Mouse (Mus musculus) thymus, postnatal 25 days (tissue): ENCODE data around the gene Galnt15.

Source experiments
- DNase-seq: peaks from one replicate; pipeline ENCODE4 v3.0.0; 2022

Galnt15 gene

DNA sequence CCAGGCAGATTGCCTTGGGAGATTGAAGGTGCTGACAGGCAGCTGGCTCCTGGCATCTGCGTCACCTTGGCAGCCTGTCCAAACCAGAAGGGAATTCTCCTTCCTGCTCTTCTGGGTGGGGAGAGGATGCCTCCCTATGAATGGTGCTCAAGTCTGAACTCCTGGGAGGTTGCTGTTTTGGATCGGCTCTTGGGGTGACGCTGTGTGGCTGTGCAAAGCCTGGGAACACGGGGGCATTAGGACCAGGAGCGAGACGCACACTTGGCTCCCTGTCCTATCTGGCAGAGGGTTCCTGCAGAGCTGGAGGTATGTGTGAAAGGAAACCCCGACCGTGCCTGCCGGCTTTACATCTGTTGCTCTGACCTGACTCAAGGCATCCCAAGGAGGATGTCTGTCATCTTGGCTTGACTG lies at the start of gene Galnt15:
Gene Galnt15, plus strand, starts transcription at position 309 of the 411 bp plus-strand sequence.
- no peak for DNase-seq

DNA sequence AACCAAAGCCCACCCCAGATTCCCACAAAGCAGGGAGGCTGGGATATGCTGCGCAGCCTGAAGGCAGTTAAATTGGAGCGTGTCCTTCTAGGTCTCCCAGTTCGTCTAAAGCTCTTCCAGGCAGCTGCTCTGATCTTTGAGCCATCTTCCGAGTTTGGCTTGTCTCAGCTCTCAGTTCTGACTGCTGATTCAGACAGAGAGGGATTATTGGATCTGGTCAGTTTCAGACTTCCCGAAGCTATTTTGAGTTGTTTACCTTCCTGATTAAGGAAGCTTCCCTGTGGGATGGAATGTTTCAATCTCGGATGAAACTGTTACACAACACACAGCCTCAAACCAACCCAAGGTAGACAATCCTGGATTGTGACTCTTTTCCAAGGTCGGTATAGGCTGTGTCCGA lies 34.8 kb upstream of the Galnt15 start:
- no peak for DNase-seq

DNA sequence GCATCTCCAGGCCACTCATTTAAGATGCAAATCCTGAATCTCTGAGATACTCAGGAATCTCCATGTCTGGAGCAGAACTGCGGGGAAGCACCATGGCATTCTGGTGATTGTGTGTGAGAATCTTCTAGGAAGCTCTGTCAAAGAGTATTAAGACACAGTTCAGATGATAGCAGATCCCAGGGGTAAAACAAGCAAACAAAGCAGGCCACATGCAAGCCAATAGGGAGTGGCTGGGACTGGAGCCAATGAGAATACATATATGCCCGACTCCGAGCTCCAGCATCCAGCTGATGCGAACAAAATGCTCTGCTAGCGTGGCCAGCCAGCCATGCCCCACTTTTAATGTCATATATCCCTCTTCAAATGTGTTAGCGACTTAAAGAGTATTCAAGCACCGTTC lies 27.8 kb upstream of the Galnt15 start:
- no peak for DNase-seq

DNA sequence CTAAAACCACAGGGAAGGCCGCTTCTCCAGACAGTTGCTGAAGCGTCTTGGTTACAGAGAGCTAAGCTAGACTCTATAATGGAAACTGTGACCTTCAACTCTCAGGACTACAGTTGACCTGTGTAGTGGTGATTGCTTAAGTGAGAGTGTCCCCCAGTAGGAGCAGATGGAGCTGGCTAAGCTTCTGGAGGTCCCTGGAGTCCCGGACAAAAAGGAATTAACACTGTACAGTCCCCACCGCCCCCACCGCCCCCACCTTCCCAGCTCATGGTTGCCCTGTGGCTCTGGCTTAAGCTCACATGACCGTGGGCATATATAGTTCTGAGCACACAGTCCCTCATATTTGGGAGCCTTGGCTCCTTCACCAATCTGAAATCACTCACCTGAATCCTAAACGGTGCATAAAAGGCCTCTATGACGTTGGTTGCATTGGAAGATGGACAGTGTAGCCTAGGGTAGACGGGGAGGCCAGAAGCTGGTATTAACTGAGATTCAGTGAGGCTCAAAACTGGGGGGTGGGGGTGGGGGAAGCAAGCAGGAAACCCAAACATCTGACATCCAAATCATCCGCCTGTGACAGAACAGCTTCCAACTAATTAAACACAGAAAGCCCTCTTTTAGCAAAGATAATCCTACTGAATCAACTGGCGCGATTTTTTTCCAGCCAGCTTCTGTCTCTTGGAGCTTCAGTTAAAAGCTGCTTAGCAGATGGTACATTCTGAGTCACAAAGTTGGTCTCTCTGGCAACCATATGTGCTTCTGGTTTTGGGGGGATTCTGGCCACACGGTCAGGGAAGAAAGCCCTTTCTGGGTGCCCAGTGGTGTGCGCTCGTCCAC lies 26.1 kb upstream of the Galnt15 start:
- DNase-seq: no peak

DNA sequence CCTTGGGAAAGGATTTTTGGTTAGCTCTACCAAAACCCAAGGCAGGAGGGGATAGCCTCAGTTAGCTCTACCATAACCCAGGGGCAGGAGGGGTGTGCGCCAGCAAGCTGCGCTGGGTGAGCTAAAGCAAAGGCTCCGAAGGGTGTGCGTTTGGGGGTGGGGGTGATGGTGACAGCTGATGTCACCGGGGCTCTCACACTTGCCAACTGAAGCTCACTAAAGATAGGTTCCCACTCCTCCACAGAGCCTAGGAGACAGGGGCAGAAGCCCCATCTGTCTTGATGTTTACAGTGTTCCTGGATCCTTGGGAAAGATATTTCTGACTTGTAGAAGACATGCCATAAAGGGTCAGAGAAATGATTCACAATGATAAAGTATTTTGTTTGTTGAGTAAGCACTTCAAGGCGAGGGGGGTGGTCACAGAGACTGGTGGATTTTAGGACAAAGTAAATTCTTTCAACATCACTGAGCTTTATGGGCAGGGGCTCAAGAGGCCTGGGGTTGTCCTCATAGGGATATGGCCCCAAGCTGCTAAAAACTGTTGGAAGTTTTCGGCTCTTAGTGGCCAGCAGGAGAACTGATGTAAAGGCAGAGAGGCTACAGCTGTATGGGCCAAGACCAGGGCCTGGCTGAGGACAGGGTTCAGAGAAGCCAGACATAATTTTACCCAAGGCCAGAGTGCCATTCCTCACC lies 24.7 kb upstream of the Galnt15 start:
- DNase-seq: no peak

DNA sequence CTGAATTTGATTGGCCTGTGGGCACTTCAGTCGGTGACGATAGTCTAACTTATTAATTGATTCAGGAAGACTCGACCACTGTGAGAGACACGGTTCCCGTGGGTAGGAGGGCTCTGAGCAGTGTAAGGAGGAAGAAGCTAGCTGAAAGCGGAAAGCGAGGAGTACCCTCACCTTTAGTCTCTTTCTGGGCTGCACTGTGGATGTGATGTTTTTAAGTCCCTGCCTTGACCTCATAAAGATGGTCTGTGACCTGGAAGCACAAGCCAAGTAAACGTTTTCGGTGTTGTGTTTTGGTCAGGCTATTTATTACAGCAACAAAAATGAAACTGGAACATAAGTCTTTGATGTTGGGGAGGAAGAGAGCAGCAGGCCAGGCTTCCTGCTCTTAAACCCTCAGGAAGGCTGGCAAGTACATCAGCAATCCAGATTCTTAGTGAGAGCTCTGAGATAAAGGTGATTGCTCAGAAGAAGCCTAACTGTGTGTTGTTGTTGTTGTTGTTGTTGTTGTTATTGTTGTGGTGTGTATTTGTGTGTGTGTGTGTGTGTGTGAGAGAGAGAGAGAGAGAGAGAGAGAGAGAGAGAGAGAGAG lies 23.0 kb upstream of the Galnt15 start:
- peak; percentile 16 for DNase-seq

DNA sequence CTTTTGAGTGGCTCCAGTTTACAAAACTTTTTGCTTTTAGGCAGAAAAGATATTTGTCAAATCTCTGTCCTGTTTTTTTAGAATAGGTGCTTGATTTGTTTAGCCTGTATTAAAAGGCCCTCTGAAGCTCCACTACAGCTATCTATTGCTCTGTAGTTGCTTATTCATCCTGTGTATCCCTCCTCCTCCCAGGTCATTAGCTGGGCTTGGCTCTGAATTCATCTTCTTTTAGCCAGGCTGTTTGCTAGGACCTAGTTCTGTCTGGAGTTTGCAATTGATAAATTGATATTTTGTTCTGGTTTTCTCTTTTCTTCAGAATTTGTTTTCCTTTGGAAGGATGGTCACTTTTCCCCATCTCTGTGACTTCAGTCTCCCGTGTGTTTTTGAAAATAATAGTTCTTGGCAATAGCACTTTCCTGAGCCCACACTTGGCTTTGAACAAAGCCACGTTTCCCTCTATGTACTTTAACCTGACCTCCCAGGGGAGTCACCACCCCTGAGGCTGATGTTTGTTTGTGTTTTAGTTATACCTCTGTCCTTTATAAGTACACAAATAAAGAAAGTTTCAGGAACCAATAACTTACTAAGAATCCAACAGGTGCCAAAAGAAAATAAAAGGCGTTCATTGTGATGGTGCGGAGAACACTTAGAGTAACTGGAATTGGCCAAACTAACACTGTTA lies 21.0 kb upstream of the Galnt15 start:
- no peak for DNase-seq

DNA sequence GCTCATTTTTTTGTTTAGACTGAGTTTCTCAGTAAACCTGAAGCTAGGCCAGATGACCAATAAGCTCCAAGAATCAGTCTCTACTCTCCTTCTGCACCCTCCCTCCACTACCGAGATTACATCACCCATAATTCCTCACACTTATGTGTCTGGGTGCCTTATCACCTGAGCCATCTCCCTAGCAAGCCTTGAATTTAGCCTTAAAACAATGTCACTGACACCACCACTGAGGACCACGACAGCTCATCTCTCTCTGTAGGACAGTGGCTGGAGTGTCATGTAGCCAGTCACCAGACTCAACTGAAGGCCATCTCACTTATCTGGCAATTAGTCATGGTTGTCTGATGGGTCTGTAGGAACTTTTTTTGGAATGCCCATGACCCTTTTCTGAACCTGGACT lies 19.1 kb upstream of the Galnt15 start:
- DNase-seq: no peak

DNA sequence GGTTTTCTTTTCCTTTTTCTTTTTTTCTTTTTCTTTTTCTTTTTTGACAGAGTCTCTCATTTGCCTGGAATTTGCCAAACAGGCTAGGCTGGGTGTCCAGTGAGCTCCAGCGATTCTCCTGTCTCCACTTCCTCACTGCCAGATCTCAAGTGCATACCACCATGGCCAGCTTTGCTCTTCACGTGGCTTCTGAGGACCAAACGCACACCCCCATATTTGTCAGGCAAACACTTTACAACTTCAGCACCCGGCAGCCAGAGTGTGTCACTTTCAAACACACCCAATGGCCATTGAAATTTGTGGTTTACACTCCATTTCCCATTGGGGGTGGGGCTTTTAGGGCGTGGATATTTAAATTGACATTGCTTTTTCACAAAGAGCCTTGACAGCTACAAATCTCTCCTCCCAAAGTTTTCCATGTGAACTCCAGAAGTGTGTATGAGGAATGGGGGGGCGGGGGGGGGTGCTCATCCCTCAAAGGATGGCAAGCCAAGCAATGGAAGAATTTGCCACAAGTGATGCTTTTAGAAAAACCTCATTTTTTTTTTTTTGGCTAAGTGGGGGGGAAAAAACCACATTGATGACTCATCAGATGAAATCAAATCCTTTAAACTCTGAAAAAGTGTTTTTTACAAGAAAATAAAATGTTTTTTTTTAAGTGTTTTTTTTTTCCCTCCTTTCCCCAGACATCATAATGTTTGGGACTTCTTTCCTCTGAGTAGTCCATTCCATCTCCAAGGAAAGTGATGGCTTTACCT lies 17.1 kb upstream of the Galnt15 start:
- DNase-seq: no peak

DNA sequence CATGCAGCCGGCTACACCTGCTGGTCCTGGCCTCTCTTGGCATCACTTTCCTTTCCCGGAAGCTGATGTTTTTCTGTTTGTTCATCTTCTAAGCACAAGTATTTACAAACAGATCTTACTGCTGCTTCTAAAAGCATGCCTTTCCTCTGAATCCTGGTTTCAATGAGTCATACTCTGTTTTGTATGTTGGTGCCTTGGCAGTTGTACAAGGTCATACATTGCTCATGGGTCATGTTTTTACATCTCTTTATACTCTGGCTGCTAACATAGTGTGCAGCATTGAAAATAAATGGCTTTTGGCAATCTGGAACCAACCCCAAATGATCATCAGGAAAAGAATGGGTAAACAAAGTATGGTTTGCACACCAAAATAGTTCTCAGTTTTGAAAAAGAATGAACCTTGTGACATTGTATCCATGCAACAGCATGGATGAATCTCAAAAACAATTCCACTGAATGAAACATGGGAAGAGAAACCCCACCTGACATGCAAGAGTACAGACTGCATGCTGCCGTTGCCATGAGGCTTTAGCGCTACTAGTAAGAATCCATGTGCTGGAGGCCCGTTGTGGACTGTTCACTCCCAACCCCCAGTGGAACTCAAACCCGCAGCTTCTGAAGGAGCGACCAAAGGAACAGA lies 13.5 kb upstream of the Galnt15 start:
- DNase-seq: no peak

DNA sequence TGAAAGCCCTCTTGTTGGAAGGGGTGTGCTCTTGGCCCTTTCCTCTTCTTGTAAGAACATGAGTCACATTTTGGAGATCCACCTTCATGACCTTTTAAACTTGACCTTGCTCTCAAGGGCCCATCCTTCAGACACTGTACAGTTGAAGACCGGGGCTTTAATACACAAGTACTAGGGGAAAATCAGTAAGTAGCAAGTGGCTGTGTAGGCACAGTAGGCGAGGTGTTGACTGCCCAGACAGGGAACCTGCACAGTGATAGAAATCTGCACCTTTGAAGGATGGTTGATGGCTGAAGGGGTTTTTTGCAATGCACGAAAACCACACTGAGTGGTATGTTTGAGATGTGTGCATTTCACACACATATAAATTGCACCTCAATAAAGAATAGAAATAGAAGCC lies 12.3 kb upstream of the Galnt15 start:
- DNase-seq: no peak

DNA sequence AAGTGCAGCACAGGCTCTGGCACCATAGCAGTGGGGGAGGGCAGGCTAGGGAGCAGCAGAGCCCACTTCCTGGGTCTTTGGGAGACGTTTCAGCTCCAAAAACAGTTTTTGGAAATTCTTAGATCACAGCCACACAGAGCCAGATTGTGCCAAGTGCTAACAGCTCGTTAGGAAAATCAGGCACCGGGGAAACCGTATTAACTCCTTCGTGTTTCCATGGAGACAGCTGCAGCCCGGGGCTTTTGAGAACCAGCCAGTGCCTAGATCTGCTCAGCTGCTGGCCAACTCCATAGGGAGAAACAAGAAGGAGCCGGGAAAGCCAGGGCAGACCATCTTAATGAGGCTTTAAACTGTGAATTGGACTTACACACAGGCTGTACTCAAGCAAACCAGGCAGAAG lies 11.9 kb upstream of the Galnt15 start:
- no peak for DNase-seq

DNA sequence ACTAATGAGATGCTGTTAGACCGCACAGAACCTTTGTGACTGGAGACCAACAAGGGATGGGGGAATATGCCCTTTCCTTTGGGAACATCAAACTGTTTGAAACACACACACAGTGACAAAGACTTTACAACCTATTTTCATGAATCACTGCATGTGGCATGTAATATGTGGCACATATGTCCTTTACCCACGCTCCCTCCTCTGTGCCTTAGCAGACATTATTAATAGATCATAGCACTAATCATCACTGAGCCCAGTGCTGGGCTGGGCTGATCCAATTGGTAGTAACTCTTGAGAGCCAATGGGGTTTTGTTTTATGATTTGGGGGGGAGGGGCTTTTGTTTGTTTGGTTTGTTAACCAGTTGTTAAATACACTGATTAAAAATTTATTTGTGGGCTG lies 11.3 kb upstream of the Galnt15 start:
- no peak for DNase-seq

DNA sequence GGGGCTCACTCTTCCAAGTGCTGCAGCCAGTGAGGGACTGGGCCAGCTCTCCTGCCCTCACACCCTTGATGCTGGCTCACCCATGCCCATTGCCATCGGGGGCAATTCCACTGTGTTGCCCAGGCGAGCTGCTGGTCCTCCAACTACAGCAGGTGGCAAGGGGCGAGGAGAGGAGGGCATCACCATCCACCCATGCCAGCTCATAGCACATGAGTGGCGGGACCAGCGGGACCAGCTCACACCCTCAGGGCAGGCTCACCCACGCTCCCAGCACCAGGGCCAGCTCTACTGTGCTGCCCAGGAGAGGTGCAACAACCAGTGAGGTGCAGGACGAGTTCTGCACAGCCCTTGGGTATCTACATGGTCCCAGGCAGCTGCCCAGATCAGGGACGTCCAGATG lies 9.7 kb upstream of the Galnt15 start:
- DNase-seq: no peak

DNA sequence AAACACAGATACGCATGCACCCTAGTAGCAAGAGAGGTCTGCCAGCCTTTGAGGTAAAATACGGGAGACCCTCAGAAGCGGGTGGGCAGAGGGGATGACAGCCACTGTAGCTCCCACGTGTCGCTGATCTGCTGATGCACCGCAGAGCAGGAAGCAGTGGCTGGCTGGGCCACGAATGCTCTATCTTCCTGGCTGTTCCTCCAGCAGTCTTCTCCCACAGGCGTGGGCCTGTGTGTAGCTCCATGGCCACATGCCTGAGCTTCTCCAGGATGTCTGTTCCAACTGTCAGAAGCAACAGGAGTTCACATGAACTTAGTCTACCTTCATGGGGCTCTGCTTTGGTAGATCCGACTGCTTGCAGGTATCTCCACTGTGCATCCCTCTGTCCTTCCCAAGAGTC lies 6.8 kb upstream of the Galnt15 start:
- no peak for DNase-seq

DNA sequence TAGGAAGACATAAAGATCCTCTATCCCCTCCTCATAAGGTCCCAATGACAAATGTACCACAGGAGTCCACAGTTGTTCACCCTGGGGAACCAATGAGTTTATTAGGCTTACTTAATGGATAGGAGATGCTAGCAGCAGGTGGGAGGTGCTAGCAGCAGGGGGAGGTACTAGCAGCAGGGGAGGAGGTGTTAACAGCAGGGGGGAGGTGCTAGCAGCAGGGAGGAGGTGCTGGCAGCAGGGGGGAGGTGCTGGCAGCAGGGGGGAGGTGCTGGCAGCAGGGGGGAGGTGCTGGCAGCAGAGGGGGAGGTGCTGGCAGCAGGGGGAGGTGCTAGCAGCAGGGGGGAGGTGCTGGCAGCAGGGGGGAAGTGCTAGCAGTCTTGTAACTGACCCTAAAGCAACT lies 6.3 kb upstream of the Galnt15 start:
- no peak for DNase-seq

DNA sequence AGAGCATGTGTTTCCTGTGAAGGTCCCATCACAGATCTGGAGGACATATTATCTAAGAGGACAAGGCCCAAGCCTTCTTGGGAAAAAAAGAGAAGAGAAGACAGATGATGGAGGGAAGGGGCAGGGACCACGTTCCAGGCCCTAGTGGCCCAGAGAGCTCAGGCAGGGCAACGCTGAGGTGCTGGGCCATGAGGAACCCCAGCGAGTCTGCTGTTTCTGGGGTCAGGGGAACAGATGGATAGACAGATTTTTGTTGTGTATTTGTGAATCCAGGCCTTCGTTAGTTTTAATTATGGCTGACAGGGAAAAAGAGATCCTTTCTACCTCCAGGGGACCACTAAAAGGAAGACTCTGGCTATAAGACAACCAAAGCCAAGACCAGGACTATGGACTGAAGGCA lies 4.9 kb upstream of the Galnt15 start:
- no peak for DNase-seq

DNA sequence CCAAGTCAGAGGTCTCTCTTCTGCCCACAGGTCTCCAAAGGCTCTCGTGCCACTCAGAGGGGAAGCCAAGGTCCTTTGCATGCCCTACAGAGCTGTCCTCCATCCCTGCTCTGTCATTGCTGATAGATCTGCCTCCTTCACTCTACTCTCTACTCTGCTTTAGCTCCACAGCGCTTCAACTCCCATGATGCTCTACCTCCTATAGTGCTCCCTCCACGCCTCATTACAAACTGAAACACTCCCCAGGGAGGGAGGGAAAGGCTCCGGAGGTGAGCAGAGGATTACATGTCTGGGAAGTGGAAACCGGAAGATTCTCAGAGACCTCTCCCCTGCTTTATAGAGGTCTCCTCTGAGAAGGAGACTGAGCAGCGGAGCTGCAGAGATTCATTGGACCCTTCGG lies 1.6 kb upstream of the Galnt15 start:
- no peak for DNase-seq

DNA sequence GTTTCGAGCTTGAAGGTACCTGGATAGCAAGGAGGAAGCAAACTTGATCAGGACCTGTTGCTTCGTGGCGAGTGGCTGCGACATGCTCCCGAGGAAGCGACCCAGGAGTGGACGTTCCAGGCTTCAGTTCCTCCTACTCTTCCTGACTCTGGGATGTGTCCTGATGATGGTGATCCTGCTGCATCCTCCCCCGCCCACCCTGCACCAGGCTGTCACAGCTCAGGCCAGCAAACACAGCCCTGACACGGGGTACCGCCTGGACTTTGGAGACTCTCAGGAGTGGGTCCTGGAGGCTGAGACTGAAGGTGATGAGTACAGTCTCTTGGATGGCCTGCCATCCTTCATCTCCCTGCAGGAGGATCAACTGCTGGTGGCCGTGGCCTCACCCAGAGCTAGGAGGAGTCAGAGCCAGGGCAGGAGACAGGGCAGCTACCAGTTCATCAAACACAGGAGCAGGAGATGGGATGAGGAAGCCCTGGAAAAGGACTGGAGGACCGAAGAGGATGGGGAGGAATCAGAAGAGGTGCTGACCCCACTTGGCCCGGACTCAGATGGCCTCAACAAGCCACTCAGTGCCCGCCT lies 713 bp downstream of the Galnt15 start:
- DNase-seq: no peak

DNA sequence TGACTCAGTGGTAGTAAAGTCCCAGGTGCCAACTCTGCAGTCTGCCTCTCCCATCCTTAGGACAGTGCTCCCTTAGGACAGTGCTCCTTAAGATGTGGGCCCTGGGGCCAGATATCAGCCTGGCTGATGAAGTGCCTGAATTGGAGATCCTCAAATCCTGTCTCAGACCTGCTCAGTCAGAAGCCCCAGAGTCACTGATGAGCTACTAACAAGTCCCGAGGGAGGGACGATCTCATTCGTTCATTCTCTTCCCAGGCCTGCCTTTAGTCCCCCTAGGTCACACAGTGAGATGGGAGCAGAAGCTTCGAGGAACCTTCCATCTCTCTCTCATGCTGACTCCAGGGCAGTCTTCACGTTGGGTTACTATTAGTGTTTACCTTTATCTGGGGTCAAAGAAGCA lies 1.3 kb downstream of the Galnt15 start:
- no peak for DNase-seq

DNA sequence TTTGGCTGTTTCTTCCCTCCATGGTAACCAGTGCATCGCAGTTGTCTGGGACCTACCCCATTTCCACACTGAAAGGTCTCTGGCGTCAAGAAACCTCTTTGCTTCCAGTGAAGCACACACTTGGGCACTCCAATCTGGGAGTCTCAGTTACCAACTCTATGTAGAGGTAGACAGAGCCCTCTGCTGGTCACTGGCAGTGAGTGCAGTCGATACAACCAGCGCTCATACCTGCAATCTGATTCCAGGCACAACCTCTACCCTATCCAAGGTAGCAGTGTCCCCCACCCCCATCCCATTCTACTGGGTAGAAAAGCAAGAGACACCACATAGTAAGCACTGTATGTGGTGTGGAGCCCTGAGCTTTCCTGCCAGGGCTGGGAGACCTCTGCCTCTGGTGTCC lies 3.7 kb downstream of the Galnt15 start:
- DNase-seq: peak; percentile 45

DNA sequence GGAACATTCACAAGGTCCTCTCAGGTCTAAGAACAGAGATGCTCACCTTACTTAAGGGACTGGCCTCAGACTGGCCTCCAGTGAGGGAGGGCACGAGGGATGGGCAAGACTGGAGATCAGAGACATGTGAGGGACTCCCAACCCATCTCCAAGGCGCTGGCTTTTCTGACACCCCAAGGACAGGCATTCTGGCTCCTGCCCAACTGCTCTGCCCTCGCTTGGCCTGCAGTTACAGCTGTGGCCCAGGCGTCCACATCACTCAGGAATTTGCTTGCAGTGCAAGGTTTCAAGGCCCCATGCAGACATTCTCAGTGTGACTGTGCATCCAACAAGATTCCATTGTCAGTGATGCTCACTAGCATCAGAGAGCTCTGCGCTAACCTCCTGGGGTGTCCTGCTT lies 7.7 kb downstream of the Galnt15 start:
- no peak for DNase-seq
